Mouse (Mus musculus): ENCODE measurements around the gene Lrp5.

Lrp5 gene

GRCm38 (mm10) chr19:3548311-3548710 lies 138.1 kb downstream of the Lrp5 start:
- DNase-seq, result no peak

GRCm38 (mm10) chr19:3544995-3545394 lies 141.4 kb downstream of the Lrp5 start:
- DNase-seq, result no peak

GRCm38 (mm10) chr19:3542591-3542990 lies 143.8 kb downstream of the Lrp5 start:
- DNase-seq, result no peak

- DNase-seq, result no peak
Observed at GRCm38 (mm10) chr19:3540997-3541396, 145.4 kb downstream of the Lrp5 start.

- no peak for DNase-seq
Observed at GRCm38 (mm10) chr19:3540254-3540653, 146.1 kb downstream of the Lrp5 start.

- DNase-seq, result no peak
Observed at GRCm38 (mm10) chr19:3539456-3539855, 146.9 kb downstream of the Lrp5 start.

GRCm38 (mm10) chr19:3537658-3538057 lies 148.7 kb downstream of the Lrp5 start:
- no peak for DNase-seq

- no peak for DNase-seq
Observed at GRCm38 (mm10) chr19:3534945-3535344, 151.4 kb downstream of the Lrp5 start.
